Mouse (Mus musculus): Measurements from ENCODE around the gene Dlgap1. TPM values are rescaled to one million over a fixed set of nuclear protein-coding genes. Genes with fewer than 3 reads are reported as not detected.
A peak's percentile ranks its signal among the peaks of the same experiment; 100 is the strongest.

The Dlgap1 gene
- total RNA-seq, 2 experiments from 2014 or later: not detected

DNA sequence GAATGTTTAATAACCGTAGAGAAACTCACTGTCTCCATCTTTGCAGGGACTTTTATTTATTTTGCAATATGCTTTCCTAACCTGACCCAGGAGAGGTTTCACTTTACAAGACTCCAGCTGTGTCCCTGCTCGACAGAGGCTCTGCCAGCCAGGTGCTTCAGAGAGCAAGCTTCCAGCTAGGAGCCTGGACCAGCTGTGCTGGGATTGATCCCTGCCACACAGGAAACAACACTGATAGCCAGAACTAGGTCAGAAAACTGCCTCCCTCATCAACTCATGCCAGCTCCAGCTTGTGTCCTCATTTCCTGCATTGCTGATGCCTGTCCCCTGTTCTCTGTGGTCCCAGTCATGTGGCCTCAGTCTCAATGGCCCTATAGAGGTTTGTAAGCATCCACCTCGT is 365.3 kb downstream of the Dlgap1 start:
- no peak for ATAC-seq (ENCODE audit: poor library complexity, severe bottlenecking)

- ATAC-seq (ENCODE audit: poor library complexity, severe bottlenecking): no peak
Observed at GRCm38 (mm10) chr17:70339821-70340220, 370.9 kb downstream of the Dlgap1 start.

DNA sequence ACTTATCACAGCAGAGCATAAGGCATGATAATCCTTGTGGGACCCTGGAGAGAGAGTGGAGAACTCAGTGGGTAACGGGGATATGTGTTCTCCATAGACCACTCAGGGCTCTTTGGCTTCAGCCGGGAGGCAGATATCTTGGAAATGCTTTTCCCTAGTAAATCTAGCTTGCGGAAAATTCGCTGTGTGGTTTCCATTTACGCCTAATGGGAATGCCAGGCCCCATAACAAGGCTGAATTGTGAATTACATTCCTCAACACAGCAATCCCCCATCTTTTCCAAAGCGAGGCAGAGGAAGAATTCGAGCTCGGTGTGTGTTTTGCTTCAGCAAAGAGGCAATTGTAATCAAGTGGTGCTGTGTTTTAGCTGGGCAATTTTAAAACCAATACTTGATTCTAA is 372.4 kb downstream of the Dlgap1 start:
- no peak for ATAC-seq (ENCODE audit: poor library complexity, severe bottlenecking)

GRCm38 (mm10) chr17:70341920-70342319 is 373.0 kb downstream of the Dlgap1 start:
- no peak for ATAC-seq (ENCODE audit: poor library complexity, severe bottlenecking)

- ATAC-seq (ENCODE audit: poor library complexity, severe bottlenecking): no peak
Observed at GRCm38 (mm10) chr17:70347403-70347802, 378.5 kb downstream of the Dlgap1 start.

- ATAC-seq (ENCODE audit: poor library complexity, severe bottlenecking): no peak
Observed at GRCm38 (mm10) chr17:70363561-70363960, 394.7 kb downstream of the Dlgap1 start.

- no peak for ATAC-seq (ENCODE audit: poor library complexity, severe bottlenecking)
Observed at GRCm38 (mm10) chr17:70363971-70364370, 395.1 kb downstream of the Dlgap1 start.

DNA sequence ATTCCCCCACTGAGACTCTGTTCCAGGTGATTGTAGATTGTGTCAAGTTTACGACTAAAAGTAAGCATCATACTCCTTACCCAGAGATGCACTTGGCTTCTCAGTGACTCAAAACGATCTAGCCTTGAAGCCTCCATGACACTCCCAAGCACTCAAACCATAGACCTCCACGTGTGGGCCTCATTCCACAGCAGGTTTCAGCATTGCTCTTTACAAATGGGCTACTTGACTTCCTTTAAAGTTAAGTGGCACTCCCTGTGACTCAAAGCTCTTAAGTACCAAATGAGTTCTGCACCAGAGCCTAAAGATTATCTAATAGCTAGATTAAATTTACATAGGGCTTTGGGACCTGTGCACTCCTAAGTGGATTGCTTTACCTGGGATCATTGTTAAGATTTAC is 400.3 kb downstream of the Dlgap1 start:
- no peak for ATAC-seq (ENCODE audit: poor library complexity, severe bottlenecking)

- no peak for ATAC-seq (ENCODE audit: poor library complexity, severe bottlenecking)
Observed at GRCm38 (mm10) chr17:70377020-70377419, 408.1 kb downstream of the Dlgap1 start.

- no peak for ATAC-seq (ENCODE audit: poor library complexity, severe bottlenecking)
Observed at GRCm38 (mm10) chr17:70388447-70388846, 419.6 kb downstream of the Dlgap1 start.

DNA sequence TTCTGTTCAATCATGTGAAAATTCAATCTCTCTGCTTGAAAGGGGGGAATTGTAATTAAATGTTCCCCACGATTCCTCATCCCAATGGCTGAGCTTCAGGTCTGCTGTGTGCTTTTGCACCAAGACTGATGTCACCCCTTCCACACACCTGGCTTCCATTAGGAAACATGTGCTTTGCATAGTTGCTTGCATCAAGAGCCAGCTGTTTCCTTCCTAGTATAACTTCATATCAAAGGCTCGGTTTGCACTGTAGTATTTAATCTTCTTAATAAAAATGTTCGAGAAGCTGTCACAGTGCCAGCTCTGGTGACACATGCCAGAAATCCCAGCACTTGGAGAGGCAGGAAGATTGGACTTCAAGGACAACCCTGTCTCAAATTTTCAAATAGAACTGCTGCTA is 428.3 kb downstream of the Dlgap1 start:
- no peak for ATAC-seq (ENCODE audit: poor library complexity, severe bottlenecking)

- no peak for ATAC-seq (ENCODE audit: poor library complexity, severe bottlenecking)
Observed at GRCm38 (mm10) chr17:70397708-70398107, 428.8 kb downstream of the Dlgap1 start.

- ATAC-seq (ENCODE audit: poor library complexity, severe bottlenecking): no peak
Observed at GRCm38 (mm10) chr17:70401909-70402308, 433.0 kb downstream of the Dlgap1 start.

- no peak for ATAC-seq (ENCODE audit: poor library complexity, severe bottlenecking)
Observed at GRCm38 (mm10) chr17:70403750-70404149, 434.9 kb downstream of the Dlgap1 start.

DNA sequence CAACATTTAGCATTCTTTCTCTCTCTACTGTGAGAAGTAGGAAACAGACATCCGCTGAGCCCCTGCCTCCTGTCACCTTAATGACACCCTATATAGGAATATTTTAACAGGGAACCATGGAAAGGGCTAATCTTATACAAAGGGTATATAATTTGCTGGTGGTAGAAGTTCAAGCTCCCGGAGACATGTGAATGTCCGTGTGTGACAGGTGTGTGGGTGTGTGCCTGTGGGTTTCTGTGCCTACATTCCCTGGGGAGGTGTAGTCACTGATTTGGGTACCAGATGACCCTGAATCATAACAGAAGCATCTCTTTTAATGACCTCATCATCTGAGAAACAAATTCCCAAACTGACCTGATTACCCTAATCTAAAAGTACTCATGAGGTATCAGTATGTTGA is 445.3 kb downstream of the Dlgap1 start:
- ATAC-seq (ENCODE audit: poor library complexity, severe bottlenecking): no peak

- peak; percentile 29; the same call in 1 of the 2 replicates for ATAC-seq (ENCODE audit: poor library complexity, severe bottlenecking)
Observed at GRCm38 (mm10) chr17:70427866-70428265, 459.0 kb downstream of the Dlgap1 start.

GRCm38 (mm10) chr17:70429746-70430451 is 461.0 kb downstream of the Dlgap1 start:
- peak; percentile 78 for ATAC-seq (ENCODE audit: poor library complexity, severe bottlenecking)

GRCm38 (mm10) chr17:70430452-70430787 is 461.5 kb downstream of the Dlgap1 start:
- ATAC-seq (ENCODE audit: poor library complexity, severe bottlenecking): peak; percentile 80

DNA sequence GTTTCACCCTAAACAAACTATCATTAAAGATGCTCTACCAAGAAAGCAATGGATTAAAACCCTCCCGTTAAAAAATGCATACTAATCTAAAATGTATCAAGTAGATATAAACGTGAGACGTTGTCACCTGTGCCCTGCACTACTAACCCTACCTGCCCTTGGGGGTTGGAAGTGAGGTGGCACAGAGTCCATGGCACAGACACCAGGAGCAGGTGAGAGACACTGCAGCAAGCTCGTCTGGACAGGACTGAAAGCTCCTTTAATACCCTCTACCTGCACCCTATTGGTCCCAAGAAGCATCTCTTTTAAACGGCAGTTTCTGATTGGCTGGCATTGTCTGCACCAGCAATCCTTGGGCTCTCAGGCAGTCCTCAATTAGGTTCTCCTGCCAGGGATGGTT is 464.0 kb downstream of the Dlgap1 start:
- ATAC-seq (ENCODE audit: poor library complexity, severe bottlenecking): no peak

DNA sequence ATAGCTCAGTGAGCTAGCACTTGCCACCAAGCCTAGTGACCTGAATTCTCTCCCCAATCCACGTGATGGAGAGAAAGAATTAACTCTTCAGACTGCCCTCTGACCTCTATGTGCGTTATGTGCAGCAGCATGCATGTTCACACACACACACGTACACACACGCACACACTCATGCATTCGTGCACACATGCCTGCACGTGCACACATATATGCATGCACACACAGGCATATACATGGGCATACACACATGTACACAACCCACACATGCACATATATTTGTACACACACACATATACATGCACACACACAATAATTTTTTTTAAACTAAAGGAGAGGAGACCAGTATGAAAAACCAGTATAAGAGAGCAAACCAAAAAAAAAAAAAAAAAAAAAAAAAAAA is 465.7 kb downstream of the Dlgap1 start:
- ATAC-seq (ENCODE audit: poor library complexity, severe bottlenecking): no peak

DNA sequence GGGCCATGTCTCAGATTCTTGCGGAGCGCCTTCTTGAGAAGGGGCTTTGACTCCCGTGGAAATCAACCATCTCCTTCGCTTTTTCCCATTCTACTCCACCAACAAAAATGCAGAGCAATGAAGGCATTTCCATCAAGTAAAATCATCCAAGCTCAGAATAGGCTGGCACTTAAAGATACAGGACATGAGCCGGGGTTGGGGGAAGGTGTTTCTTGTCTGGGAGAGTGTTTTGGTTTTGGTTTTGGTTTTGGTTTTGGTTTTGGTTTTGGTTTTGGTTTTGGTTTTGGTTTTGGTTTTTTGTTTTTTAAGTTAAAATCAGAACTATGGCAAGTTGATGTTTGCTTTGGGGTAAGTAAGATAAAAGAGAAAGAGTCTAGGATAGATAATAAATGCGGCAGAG is 466.7 kb downstream of the Dlgap1 start:
- ATAC-seq (ENCODE audit: poor library complexity, severe bottlenecking): no peak

GRCm38 (mm10) chr17:70437229-70437628 is 468.4 kb downstream of the Dlgap1 start:
- ATAC-seq (ENCODE audit: poor library complexity, severe bottlenecking): no peak

DNA sequence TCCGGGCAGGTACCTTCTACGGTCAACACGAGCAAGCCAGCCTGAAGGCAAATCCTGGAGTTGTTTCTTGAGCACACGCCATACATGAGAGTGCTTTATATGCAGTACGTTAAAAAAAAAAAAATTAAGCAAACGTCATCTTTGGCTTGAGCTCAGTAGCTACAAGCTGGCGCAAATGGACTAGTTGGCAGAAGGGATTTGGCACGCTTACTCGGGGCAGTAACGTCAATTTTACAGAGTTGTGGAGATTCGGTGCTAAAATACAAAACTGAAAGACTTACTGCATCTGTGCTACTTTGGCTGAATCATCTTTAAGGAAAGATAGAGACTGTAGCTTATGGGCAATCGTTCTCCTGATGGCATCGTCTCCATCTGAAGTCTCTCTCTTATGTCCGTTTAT is 474.1 kb downstream of the Dlgap1 start:
- ATAC-seq (ENCODE audit: poor library complexity, severe bottlenecking): no peak
